In the genomic region with DNA sequence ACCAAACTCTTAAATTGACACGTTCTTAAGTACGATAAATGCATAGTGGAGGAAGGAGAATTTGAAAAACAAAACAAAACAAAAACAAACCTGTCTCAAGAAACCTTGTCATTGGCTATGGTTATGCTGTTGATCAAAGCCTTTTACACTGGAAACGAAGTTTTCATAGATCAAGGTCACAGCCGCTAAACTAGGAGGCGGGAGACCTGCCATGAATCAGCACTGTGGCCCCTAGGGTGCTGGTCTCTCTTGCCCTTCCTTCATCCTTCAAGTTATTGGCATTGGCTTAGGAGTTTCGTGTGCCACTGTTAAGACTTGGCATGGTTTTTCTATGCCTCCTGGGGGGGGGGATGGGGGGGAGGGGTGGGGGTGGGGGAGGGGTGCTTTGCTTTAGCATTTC, we compare ENCODE assay signal across 31 mouse cellular contexts. TPM values are rescaled to one million over a fixed set of nuclear protein-coding genes. Genes with fewer than 3 reads are reported as not detected.
DNase-seq lines count a peak whose midpoint lies in the region; ATAC-seq and TF ChIP-seq lines count a peak whose summit lies in the region.
"Had no signal": no experiment of that assay in that cellular context is flagged by ENCODE, and none has a peak within 500 bp of the region (broad histone marks: within the 10 kb centered on the region; RNA-seq: fewer than 3 reads in every experiment).

No protein-coding gene starts in this region.

- WGBS in stomach, postnatal 0 days = 76% methylated on average over 6 of the region's 6 CpGs
- 92% methylated on average over 6 of the region's 6 CpGs for WGBS in forebrain, embryonic 13.5 days

- 0 out of 2 replicates have a peak, but pooled peaks have one; percentile 11 for ATAC-seq in stomach, postnatal 0 days (ENCODE audit: low FRiP score, low TSS enrichment)
- no peak for ATAC-seq in forebrain, embryonic 13.5 days
- ATAC-seq: forebrain, postnatal 0 days; intestine, embryonic 16.5 days; midbrain, embryonic 16.5 days had no signal

- no peaks in the 10 kb centered on the region for H3K27me3 ChIP-seq in stomach, postnatal 0 days (ENCODE audit: control insufficient read depth, insufficient read depth, low read length)
- no peaks in the 10 kb centered on the region for H3K27me3 ChIP-seq in forebrain, embryonic 13.5 days
- H3K27me3 ChIP-seq: embryonic facial prominence, embryonic 12.5 days; heart, embryonic 12.5 days; hindbrain, embryonic 13.5 days; limb, embryonic 15.5 days; lung, embryonic 15.5 days; neural tube, embryonic 12.5 days had no signal

- no peak for TF ChIP-seq CTCF in stomach, postnatal 0 days (IDR thresholded peaks at IDR 0.05; ENCODE audit: low read depth)

- no peak overlapping the region for H3K4me2 ChIP-seq in stomach, postnatal 0 days (replicated peaks; ENCODE audit: low read depth)
- H3K4me2 ChIP-seq in forebrain, embryonic 13.5 days = no peak overlapping the region
- H3K4me2 ChIP-seq: embryonic facial prominence, embryonic 12.5 days; hindbrain, embryonic 13.5 days; limb, embryonic 15.5 days; lung, embryonic 15.5 days; midbrain, embryonic 11.5 days; neural tube, embryonic 12.5 days had no signal

- no peak overlapping the region for H3K9ac ChIP-seq in stomach, postnatal 0 days (ENCODE audit: low read length)
- no peak overlapping the region for H3K9ac ChIP-seq in forebrain, embryonic 13.5 days
- H3K9ac ChIP-seq: embryonic facial prominence, embryonic 12.5 days; forebrain, postnatal 0 days; heart, embryonic 12.5 days; hindbrain, embryonic 13.5 days; limb, embryonic 15.5 days; lung, embryonic 15.5 days; neural tube, embryonic 12.5 days had no signal

- H3K4me3 ChIP-seq in brown adipose tissue, adult 24 weeks (ENCODE audit: insufficient read depth, low read depth, low read length) = no peak overlapping the region
- H3K4me3 ChIP-seq in stomach, postnatal 0 days (ENCODE audit: low read depth, low read length) = no peak overlapping the region
- H3K4me3 ChIP-seq in forebrain, embryonic 13.5 days = no peak overlapping the region
- H3K4me3 ChIP-seq: embryonic facial prominence, embryonic 12.5 days; heart, embryonic 12.5 days; hindbrain, embryonic 13.5 days; limb, embryonic 10.5 days; limb, embryonic 15.5 days; lung, embryonic 15.5 days; myocyte; neural tube, embryonic 12.5 days had no signal

- peak; percentile 0 for DNase-seq in heart, adult 11 months
- no peak for DNase-seq in heart, adult 18-20 months
- DNase-seq in adrenal gland, postnatal 25 days = peak; percentile 20
- no peak for DNase-seq in stomach, postnatal 0 days (ENCODE audit: low spot score)
- DNase-seq: B cell, adult 2 months; cerebellum, adult 11-12 months; cerebellum, adult 9-11 months; embryo, embryonic 11 days; forebrain, postnatal 0 days; gastrocnemius, postnatal 10 days; heart, postnatal 4 days; kidney, adult 8-10 months; kidney, postnatal 4 days; right cerebral cortex, adult 18-20 months; spleen, adult 18-20 months; thymus, adult 2 months; thymus, postnatal 4 days had no signal

- H3K9me3 ChIP-seq in stomach, postnatal 0 days (ENCODE audit: control insufficient read depth, low read length) = no peaks in the 10 kb centered on the region
- H3K9me3 ChIP-seq in forebrain, embryonic 13.5 days (replicated peaks) = no peaks in the 10 kb centered on the region
- H3K9me3 ChIP-seq: embryonic facial prominence, embryonic 12.5 days; heart, embryonic 12.5 days; hindbrain, embryonic 13.5 days; limb, embryonic 10.5 days; limb, embryonic 15.5 days; lung, embryonic 15.5 days; neural tube, embryonic 12.5 days had no signal

- H3K27ac ChIP-seq in brown adipose tissue, adult 24 weeks (replicated peaks; ENCODE audit: low read depth, low read length) = peak overlapping the region; percentile 73
- H3K27ac ChIP-seq in stomach, postnatal 0 days (replicated peaks) = no peak overlapping the region
- no peak overlapping the region for H3K27ac ChIP-seq in forebrain, embryonic 13.5 days
- H3K27ac ChIP-seq: embryonic facial prominence, embryonic 12.5 days; hindbrain, embryonic 13.5 days; kidney, postnatal 0 days; limb, embryonic 10.5 days; limb, embryonic 15.5 days; lung, embryonic 15.5 days; neural tube, embryonic 12.5 days had no signal

- peaks cover 23% of the 10 kb centered on the region for H3K4me1 ChIP-seq in brown adipose tissue, adult 24 weeks (ENCODE audit: control insufficient read depth, insufficient read depth, insufficient read length, low read length)
- H3K4me1 ChIP-seq in stomach, postnatal 0 days (replicated peaks; ENCODE audit: control insufficient read depth, insufficient read depth) = 0 out of 2 replicates have a peak, but pooled peaks cover 2% of the 10 kb centered on the region
- peaks cover 14% of the 10 kb centered on the region for H3K4me1 ChIP-seq in forebrain, embryonic 13.5 days

- no peak for TF ChIP-seq EP300 in stomach, postnatal 0 days (optimal IDR thresholded peaks at IDR 0.05)

- peaks cover 6% of the 10 kb centered on the region; the same call in 1 of the 2 replicates for H3K36me3 ChIP-seq in stomach, postnatal 0 days (ENCODE audit: control insufficient read depth, insufficient read depth, low read length)
- H3K36me3 ChIP-seq in forebrain, embryonic 13.5 days (ENCODE audit: poor library complexity, severe bottlenecking) = peaks cover 47% of the 10 kb centered on the region

RNA-seq across cellular contexts. Expression of gene Tmem14c, which starts 5.5 kb away (rescaled TPM):
- total RNA-seq in heart, adult 18-20 months (2021) = 100 to 1,000 TPM; 180 to 185 TPM
- 160 and 178 TPM in 2 replicates for total RNA-seq in adrenal gland, postnatal 25 days (2021)
- polyA plus RNA-seq in brown adipose tissue, adult 24 weeks (2012; ENCODE audit: insufficient read depth, insufficient read length, missing spikeins) = 595 and 651 TPM in 2 replicates
- polyA plus RNA-seq in stomach, postnatal 0 days (2015; fragmentation: Nextera tagmentation; extraction: Ambion mirVana) = 298 and 302 TPM in 2 replicates
- polyA plus RNA-seq in forebrain, embryonic 13.5 days (2015; fragmentation: Nextera tagmentation; extraction: Ambion mirVana) = 132 and 144 TPM in 2 replicates

RNA-seq across cellular contexts. Expression of gene Pak1ip1, which starts 20.8 kb away (rescaled TPM):
- 10 to 100 TPM; 25.7 to 26.5 TPM for total RNA-seq in heart, adult 18-20 months (2021)
- total RNA-seq in adrenal gland, postnatal 25 days (2021) = 55.6 and 61.6 TPM in 2 replicates
- 53.0 and 58.3 TPM in 2 replicates for polyA plus RNA-seq in brown adipose tissue, adult 24 weeks (2012; ENCODE audit: insufficient read depth, insufficient read length, missing spikeins)
- polyA plus RNA-seq in stomach, postnatal 0 days (2015; fragmentation: Nextera tagmentation; extraction: Ambion mirVana) = 60.2 and 63.8 TPM in 2 replicates
- polyA plus RNA-seq in forebrain, embryonic 13.5 days (2015; fragmentation: Nextera tagmentation; extraction: Ambion mirVana) = 86.3 and 87.4 TPM in 2 replicates

RNA-seq across cellular contexts. Expression of gene Mak, which starts 57.9 kb away (rescaled TPM):
- total RNA-seq in heart, adult 18-20 months (2021) = under 1 TPM in 1 of 2 experiments, not detected in 1; 0.31 TPM
- not detected in 2 replicates for total RNA-seq in adrenal gland, postnatal 25 days (2021)
- polyA plus RNA-seq in brown adipose tissue, adult 24 weeks (2012; ENCODE audit: insufficient read depth, insufficient read length, missing spikeins) = not detected in 2 replicates
- polyA plus RNA-seq in stomach, postnatal 0 days (2015; fragmentation: Nextera tagmentation; extraction: Ambion mirVana) = 0.23 and 0.24 TPM in 2 replicates
- polyA plus RNA-seq in forebrain, embryonic 13.5 days (2015; fragmentation: Nextera tagmentation; extraction: Ambion mirVana) = 0.74 and 0.81 TPM in 2 replicates
- total RNA-seq: gastrocnemius, postnatal 10 days; heart, postnatal 4 days had no signal

Comparison
In these comparisons a context has a peak if more than half of its experiments do, and no peak if none do; other contexts are left out.
1. DNase-seq: peak in heart, adult 11 months (single experiment) and adrenal gland, postnatal 25 days (single experiment); none in heart, adult 18-20 months (0 of 2) and stomach, postnatal 0 days (single experiment).